Mouse (Mus musculus) midbrain, embryonic 16.5 days (tissue): ENCODE data around the gene Ankrd39. TPM values are rescaled to one million over a fixed set of nuclear protein-coding genes. Genes with fewer than 3 reads are reported as not detected.
A peak's percentile ranks its signal among the peaks of the same experiment; 100 is the strongest.

Source experiments
- ATAC-seq: fragments of 200-750 bp; cut with Nextera tagmentation; 2 replicates; pipeline ENCODE4 v1.8.0; 2017; ENCODE audit warnings: moderate TSS enrichment
- H3K27ac ChIP-seq: fragments of 300-500 bp; sonication (generic); 2 replicates; pipeline ENCODE4 v1.5.1; 2014; ENCODE audit warnings: mild to moderate bottlenecking, low read length, mixed read lengths
- H3K27me3 ChIP-seq: fragments of 300-500 bp; sonication (generic); 2 replicates; pipeline ENCODE4 v1.6.1; 2014; ENCODE audit warnings: low read depth, low read length, mixed read lengths; ENCODE audit not compliant: control insufficient read depth, insufficient read depth
- H3K36me3 ChIP-seq: fragments of 300-500 bp; sonication (generic); 2 replicates; pipeline ENCODE4 v1.6.1; 2014; ENCODE audit warnings: mild to moderate bottlenecking, low read length, moderate library complexity, mixed read lengths; ENCODE audit not compliant: control insufficient read depth, insufficient read depth
- H3K4me1 ChIP-seq: fragments of 300-500 bp; sonication (generic); 2 replicates; pipeline ENCODE4 v1.6.1; 2014; ENCODE audit warnings: mild to moderate bottlenecking, low read length, mixed read lengths; ENCODE audit not compliant: control insufficient read depth, insufficient read depth
- H3K4me2 ChIP-seq: fragments of 300-500 bp; sonication (generic); 2 replicates; pipeline ENCODE4 v1.6.1; 2014; ENCODE audit warnings: mild to moderate bottlenecking, low read length, mixed read lengths
- H3K4me3 ChIP-seq: fragments of 300-500 bp; sonication (generic); 2 replicates; pipeline ENCODE4 v1.5.1; 2014; ENCODE audit warnings: low read depth, mild to moderate bottlenecking, low read length, moderate library complexity, mixed read lengths
- H3K9ac ChIP-seq: fragments of 300-500 bp; sonication (generic); 2 replicates; pipeline ENCODE4 v1.6.1; 2014; ENCODE audit warnings: low read depth, low read length, mixed read lengths
- H3K9me3 ChIP-seq: fragments of 300-500 bp; sonication (generic); replicated peaks from 2 replicates; pipeline ENCODE4 v1.6.1; 2014; ENCODE audit warnings: mild to moderate bottlenecking, low read length, mixed read lengths; ENCODE audit not compliant: control insufficient read depth, poor library complexity, severe bottlenecking
- WGBS: fragments of 180-500 bp; shearing (Covaris S2); extraction: QIAGEN DNeasy Blood & Tissue Kit; methylation state at CpG from one replicate; pipeline ENCODE4 v1.1.7; 2014; 5-methylcytosine and 5-hydroxymethylcytosine counted together
- polyA plus RNA-seq: library from polyadenylated mRNA; unstranded; fragments of >200 nt; fragmentation: Nextera tagmentation; extraction: Ambion mirVana; gene quantifications from 2 replicates; pipeline ENCODE4 v1.2.1, GENCODE M21; 2015

The Ankrd39 gene
- polyA plus RNA-seq, 1 experiment from 2014 or later: 32.8 TPM

DNA sequence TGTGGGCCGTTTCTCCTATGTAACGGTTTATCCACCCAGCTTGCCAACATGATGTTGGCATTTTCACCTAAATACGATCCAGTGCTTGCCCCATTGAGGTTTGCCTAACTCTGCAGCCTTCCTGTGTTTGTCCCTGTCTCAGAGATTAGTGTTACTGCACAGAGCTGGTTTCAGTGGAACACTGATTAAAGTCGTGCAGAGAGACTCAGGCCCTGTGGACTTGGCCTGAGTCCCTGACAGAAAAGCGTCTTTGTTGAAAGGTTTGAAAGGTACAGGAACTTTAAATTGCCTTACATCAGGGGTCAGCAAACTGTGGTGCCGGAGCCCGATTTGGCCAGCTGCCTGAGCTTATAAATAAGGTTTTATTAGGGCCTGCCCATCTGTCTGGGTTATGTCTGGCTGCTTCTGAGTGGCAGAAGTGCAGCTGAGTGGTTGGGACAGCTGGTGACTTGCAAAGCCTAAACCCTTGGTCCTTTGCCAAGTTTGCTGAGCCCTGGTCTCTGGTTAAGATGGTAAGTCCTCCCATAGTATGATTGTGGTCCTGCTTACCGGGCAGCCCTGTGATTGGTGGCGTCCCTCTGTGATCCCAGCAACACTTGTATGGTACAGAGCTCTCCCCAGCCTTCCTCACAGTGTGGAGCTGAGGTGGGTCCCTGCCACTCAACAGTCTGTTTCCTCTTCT, 23.8 kb downstream of the Ankrd39 start:
- Histone ChIP-seq H3K36me3 (peaks cover 38% of the 10 kb centered on the region), H3K4me1 (no peaks in the 10 kb centered on the region), H3K27me3 (no peaks in the 10 kb centered on the region), H3K9me3 (no peaks in the 10 kb centered on the region), H3K27ac (no peak overlapping the region), H3K4me3 (no peak overlapping the region), H3K4me2 (no peak overlapping the region), H3K9ac (no peak overlapping the region)
- peak; percentile 49; the same call in 1 of the 2 replicates for ATAC-seq
- WGBS: 53% methylated on average over 9 of the region's 9 CpGs

DNA sequence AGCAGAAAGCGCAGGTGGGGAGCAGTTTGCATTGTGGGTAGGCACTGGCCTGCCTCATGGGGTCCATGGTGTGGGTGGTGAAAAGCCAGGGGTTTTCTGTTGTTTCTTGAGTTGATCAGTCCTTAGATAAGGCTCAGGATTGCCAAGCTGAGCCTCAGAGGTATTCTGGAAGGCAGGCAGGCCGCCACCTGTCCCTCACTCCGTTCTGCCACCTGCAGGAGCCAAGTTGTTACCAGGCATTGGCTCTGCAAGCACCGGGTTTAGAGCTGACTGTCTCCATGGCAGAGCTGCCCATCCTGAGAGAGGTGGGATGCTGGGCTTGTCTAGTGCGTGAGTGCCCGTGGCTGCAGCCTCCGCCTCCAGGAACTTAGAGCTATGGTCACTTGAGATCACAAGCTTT, 25.0 kb downstream of the Ankrd39 start:
- no peak overlapping the region for H3K4me2 ChIP-seq
- peaks cover 38% of the 10 kb centered on the region for H3K36me3 ChIP-seq
- no peaks in the 10 kb centered on the region for H3K27me3 ChIP-seq
- H3K9ac ChIP-seq: no peak overlapping the region
- no peak for ATAC-seq
- H3K27ac ChIP-seq: no peak overlapping the region
- 96% methylated on average over 7 of the region's 7 CpGs for WGBS
- H3K4me3 ChIP-seq: no peak overlapping the region
- H3K4me1 ChIP-seq: 0 out of 2 replicates have a peak, but pooled peaks cover 3% of the 10 kb centered on the region
- no peaks in the 10 kb centered on the region for H3K9me3 ChIP-seq

DNA sequence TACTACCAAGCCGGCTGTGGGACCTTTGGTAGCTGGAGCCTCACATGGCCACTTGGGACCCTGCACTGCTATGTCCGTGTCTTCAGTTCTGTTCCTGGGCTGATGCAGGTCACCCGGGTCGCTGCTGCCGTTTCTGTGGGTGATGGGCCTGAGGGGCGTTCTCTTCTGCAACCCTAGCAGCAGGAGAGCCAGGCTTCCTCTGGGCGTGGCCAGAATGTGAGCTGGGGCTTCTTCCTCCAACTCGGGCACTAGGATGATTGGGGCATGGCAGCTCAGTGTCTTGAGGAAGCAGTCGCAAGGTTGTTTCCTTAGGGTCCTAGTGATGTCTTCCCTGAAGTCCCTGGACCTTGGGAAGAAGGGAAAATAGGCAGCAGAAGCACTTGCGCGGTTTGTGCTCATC, 27.6 kb downstream of the Ankrd39 start:
- H3K36me3 ChIP-seq: peaks cover 24% of the 10 kb centered on the region
- WGBS: 83% methylated on average over 11 of the region's 11 CpGs
- no peak overlapping the region for H3K27ac ChIP-seq

DNA sequence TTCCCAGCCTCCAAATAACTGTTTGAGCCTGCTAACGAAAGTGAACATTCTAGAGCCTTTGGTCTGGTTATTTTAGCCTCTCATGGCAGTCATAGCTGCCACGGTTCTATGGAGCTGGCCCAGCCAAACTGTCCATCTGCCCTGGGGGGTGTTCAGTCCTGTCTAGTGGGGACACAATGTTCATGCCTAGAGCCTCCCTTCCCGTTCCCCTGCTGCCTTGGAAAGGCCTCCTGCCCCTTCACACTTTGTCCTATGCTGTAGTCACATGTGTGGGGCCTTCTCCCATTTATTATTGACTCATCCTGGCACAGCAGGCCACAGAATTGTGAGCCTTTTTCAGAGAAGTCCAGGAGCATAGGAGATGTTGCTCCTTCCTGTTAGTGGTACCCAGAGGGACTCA, 29.0 kb downstream of the Ankrd39 start:
- Histone ChIP-seq H3K36me3 (peaks cover 19% of the 10 kb centered on the region), H3K27me3 (no peaks in the 10 kb centered on the region)
- no peak for ATAC-seq

More for the DNA sequence above, 27.6 kb downstream of the Ankrd39 start:
- no peaks in the 10 kb centered on the region for H3K9me3 ChIP-seq
- no peaks in the 10 kb centered on the region for H3K27me3 ChIP-seq
- no peak for ATAC-seq
- peaks cover 13% of the 10 kb centered on the region for H3K4me1 ChIP-seq
- no peak overlapping the region for H3K4me2 ChIP-seq
- no peak overlapping the region for H3K4me3 ChIP-seq
- no peak overlapping the region for H3K9ac ChIP-seq

DNA sequence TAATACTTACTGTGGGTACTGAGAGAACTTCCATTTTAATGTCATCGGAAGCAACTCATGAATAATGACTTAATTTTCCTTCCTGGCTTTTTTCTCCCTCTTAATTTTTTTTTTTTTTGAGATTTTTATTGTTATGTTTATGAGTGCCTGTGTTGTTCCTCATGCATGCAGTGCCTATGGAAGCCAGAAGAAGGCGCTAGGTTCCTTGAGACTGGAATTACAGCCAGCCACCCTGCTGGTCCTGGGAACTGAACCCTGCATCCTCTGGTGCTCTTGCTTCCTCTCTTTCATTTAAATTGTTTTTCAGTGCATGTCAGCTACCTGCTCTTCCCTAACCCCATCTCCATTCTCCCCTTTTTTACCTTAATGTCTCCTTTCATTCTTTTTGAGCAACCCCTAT, 33.5 kb downstream of the Ankrd39 start:
- Histone ChIP-seq H3K36me3 (no peaks in the 10 kb centered on the region; the same call in 1 of the 2 replicates), H3K4me2 (peak overlapping the region; percentile 84), H3K27me3 (no peaks in the 10 kb centered on the region), H3K4me3 (peak overlapping the region; percentile 94), H3K9ac (no peak overlapping the region), H3K4me1 (peaks cover 30% of the 10 kb centered on the region), H3K27ac (no peak overlapping the region), H3K9me3 (no peaks in the 10 kb centered on the region)
- WGBS: 35% methylated on average over 2 of the region's 2 CpGs
- ATAC-seq: no peak

More for the DNA sequence above, 29.0 kb downstream of the Ankrd39 start:
- peaks cover 27% of the 10 kb centered on the region for H3K4me1 ChIP-seq
- H3K4me3 ChIP-seq: no peak overlapping the region
- no peaks in the 10 kb centered on the region for H3K9me3 ChIP-seq
- no peak overlapping the region for H3K4me2 ChIP-seq
- H3K27ac ChIP-seq: no peak overlapping the region
- 84% methylated on average over 3 of the region's 3 CpGs for WGBS
- H3K9ac ChIP-seq: no peak overlapping the region

DNA sequence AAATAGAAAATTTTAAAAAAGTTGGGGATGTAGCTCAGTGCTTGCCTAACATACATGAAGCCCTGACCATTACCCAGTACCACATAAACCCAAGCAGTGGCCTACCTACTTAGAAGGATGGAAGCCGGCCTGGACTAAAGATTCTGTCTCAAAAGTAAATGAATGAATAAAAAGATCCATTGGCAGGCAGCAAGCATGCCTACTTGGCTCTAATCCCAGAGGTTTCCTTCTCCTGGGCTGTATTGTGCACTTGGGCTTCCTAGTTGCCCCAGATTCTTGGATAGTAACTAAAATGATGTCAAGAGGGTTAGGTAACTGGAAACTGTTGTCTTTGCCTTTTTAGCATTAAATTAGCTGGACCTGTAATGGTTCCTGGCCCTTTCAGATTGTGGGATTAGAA, 33.9 kb downstream of the Ankrd39 start:
- ATAC-seq: no peak
- Histone ChIP-seq H3K9ac (peak overlapping the region; percentile 91), H3K4me1 (peaks cover 30% of the 10 kb centered on the region), H3K27me3 (no peaks in the 10 kb centered on the region), H3K9me3 (no peaks in the 10 kb centered on the region), H3K27ac (no peak overlapping the region; the same call in 1 of the 2 replicates), H3K4me3 (peak overlapping the region; percentile 94), H3K36me3 (no peaks in the 10 kb centered on the region; the same call in 1 of the 2 replicates), H3K4me2 (peak overlapping the region; percentile 84)
- WGBS: 0% methylated on average over 1 of the region's 1 CpGs

DNA sequence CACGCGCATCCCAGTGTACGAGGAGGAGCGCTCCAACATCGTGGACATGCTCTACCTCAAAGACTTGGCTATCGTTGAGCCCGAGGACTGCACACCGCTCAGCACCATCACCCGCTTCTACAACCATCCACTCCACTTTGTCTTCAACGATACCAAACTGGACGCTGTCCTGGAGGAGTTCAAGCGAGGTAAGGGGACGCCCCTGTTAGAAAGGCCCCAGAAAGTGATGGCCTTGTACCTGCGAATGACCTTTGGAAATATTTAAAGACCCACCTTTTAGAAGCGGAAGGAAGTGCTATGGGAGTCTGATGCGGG, 34.3 kb downstream of the Ankrd39 start:
- Histone ChIP-seq H3K27me3 (no peaks in the 10 kb centered on the region), H3K4me1 (peaks cover 30% of the 10 kb centered on the region), H3K9ac (peak overlapping the region; percentile 91), H3K4me2 (peak overlapping the region; percentile 84), H3K9me3 (no peaks in the 10 kb centered on the region), H3K27ac (peak overlapping the region; percentile 97), H3K36me3 (no peaks in the 10 kb centered on the region), H3K4me3 (peak overlapping the region; percentile 94)
- 1% methylated on average over 16 of the region's 16 CpGs for WGBS
- no peak for ATAC-seq

DNA sequence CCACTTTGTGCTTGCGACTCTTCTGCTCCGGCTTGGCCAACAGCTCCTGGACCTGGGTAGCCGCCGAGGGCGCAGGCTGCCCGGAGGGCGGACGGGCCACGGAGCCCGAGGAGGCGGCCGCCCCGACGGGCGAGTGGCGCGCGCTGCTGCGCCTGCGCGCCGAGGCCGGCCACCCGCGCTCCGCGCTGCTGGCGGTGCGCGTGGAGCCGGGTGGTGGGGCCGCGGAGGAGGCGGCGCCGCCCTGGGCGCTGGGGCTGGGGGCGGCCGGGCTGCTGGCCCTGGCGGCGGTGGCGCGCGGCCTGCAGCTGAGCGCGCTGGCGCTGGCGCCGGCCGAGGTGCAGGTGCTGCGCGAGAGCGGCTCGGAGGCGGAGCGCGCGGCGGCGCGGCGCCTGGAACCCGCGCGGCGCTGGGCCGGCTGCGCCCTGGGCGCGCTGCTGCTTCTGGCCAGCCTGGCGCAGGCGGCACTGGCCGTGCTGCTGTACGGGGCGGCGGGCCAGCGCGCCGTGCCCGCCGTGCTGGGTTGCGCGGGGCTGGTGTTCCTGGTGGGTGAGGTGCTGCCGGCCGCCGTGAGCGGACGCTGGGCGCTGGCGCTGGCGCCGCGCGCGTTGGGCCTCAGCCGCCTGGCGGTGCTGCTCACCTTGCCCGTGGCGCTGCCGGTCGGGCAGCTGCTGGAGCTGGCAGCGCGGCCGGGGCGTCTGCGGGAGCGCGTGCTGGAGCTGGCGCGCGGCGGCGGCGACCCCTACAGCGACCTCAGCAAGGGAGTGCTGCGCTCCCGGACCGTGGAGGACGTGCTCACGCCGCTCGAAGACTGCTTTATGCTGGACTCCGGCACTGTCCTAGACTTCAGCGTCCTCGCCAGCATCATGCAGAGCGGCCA, 34.9 kb downstream of the Ankrd39 start:
- H3K9ac ChIP-seq: peak overlapping the region; percentile 91
- WGBS: under 1% methylated on average over 69 of the region's 126 CpGs
- H3K4me1 ChIP-seq: peaks cover 27% of the 10 kb centered on the region
- peak; percentile 86 for ATAC-seq
- H3K9me3 ChIP-seq: no peaks in the 10 kb centered on the region
- H3K27ac ChIP-seq: peak overlapping the region; percentile 97
- no peaks in the 10 kb centered on the region for H3K36me3 ChIP-seq
- H3K4me3 ChIP-seq: peak overlapping the region; percentile 94
- H3K27me3 ChIP-seq: no peaks in the 10 kb centered on the region
- peak overlapping the region; percentile 84 for H3K4me2 ChIP-seq
